Mouse (Mus musculus) neural tube, embryonic 13.5 days (tissue): Measurements from ENCODE around the gene F7. TPM values are rescaled to one million over a fixed set of nuclear protein-coding genes. Genes with fewer than 3 reads are reported as not detected.
"Not testable (repeated sequence)": the region's sequence is repeated elsewhere in the genome, so short reads cannot be mapped to it uniquely, and the experiment has no call there.

Source experiments
- ATAC-seq: fragments of 200-750 bp; cut with Nextera tagmentation; 2 replicates; pipeline ENCODE4 v1.8.0; 2017; ENCODE audit warnings: low read depth, mild to moderate bottlenecking, moderate TSS enrichment, moderate library complexity
- H3K27ac ChIP-seq: fragments of 300-500 bp; sonication (generic); replicated peaks from 2 replicates; pipeline ENCODE4 v1.5.1; 2015; ENCODE audit warnings: moderate library complexity, mild to moderate bottlenecking, inconsistent platforms
- H3K27me3 ChIP-seq: fragments of 300-500 bp; sonication (generic); 2 replicates; pipeline ENCODE4 v1.6.1; 2015; ENCODE audit warnings: mild to moderate bottlenecking, inconsistent platforms
- H3K36me3 ChIP-seq: fragments of 300-500 bp; sonication (generic); 2 replicates; pipeline ENCODE4 v1.6.1; 2015; ENCODE audit warnings: mild to moderate bottlenecking, inconsistent platforms
- H3K4me1 ChIP-seq: fragments of 300-500 bp; sonication (generic); replicated peaks from 2 replicates; pipeline ENCODE4 v1.6.1; 2015; ENCODE audit warnings: inconsistent platforms
- H3K4me2 ChIP-seq: fragments of 300-500 bp; sonication (generic); 2 replicates; pipeline ENCODE4 v1.6.1; 2015; ENCODE audit warnings: inconsistent platforms, mild to moderate bottlenecking, moderate library complexity
- H3K4me3 ChIP-seq: fragments of 300-500 bp; sonication (generic); 2 replicates; pipeline ENCODE4 v1.5.1; 2015; ENCODE audit warnings: mild to moderate bottlenecking, inconsistent platforms
- H3K9ac ChIP-seq: fragments of 300-500 bp; sonication (generic); 2 replicates; pipeline ENCODE4 v1.6.1; 2015; ENCODE audit warnings: moderate library complexity, mild to moderate bottlenecking, inconsistent platforms
- H3K9me3 ChIP-seq: fragments of 300-500 bp; sonication (generic); 2 replicates; pipeline ENCODE4 v1.6.1; 2016; ENCODE audit warnings: inconsistent platforms
- WGBS: fragments of 180-500 bp; shearing (Covaris S2); methylation state at CpG from one replicate; pipeline ENCODE4 v1.1.7; 2015; 5-methylcytosine and 5-hydroxymethylcytosine counted together
- polyA plus RNA-seq: library from polyadenylated mRNA; unstranded; fragments of >200 nt; fragmentation: Nextera tagmentation; extraction: Ambion mirVana; gene quantifications from 2 replicates; pipeline ENCODE4 v1.2.1, GENCODE M21; 2015

F7 gene
- polyA plus RNA-seq, 1 experiment from 2014 or later, result 0.10 TPM

DNA sequence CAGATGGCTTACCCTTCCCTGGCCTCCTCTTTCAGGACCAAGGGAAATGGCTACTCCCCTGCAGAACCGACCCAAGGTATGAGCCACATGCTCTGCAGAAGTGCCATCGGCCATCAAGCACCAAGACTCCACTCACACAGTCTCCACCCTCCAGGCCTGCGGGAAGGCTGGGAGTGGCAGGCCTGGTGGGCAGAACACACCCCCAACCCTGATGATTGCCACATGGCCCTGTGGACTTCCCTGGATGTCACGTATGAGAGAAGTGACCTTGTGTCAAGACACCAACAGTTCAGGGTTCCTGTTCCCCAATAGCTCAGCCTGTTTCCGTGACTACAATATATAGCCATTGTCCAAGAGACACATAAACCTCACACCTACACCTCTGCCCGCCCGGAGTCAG, 11.2 kb downstream of the F7 start, which contains the start of gene F10:
Gene F10 (plus strand): TSS at position 294 of the 400 bp plus-strand sequence.
- H3K9ac ChIP-seq, result no peak within 1 kb of the TSS
- H3K4me3 ChIP-seq, result no peak within 1 kb of the TSS
- WGBS, result 79% methylated on average over 7 of the region's 7 CpGs
- no peak within 1 kb of the TSS for H3K27ac ChIP-seq
- ATAC-seq, result no peak
- H3K4me1 ChIP-seq, result no peaks in the 10 kb centered on the region
- H3K4me2 ChIP-seq, result no peak within 1 kb of the TSS
- H3K9me3 ChIP-seq, result no peaks in the 10 kb centered on the region
- no peaks in the 10 kb centered on the region for H3K36me3 ChIP-seq
- H3K27me3 ChIP-seq, result no peaks in the 10 kb centered on the region

DNA sequence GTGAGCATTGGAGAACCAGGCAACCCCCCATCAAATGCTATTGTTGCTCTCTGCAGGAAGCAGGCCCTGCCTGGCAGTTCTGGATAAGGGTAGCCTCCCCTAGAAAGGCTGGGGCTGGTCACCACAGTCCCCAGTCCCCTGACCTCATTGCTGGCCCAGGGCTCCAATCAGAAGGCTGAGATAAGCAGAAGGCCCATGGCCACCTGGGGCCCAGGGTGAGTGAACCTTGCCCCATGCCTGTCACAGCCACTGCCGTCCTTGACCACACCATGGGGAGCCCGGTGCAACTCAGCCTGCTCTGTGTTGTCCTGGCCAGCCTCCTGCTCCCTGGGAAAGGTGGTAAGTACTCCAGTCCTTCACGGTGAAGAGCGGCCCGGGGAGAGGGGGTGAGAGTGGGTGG, 11.7 kb downstream of the F7 start:
- no peak overlapping the region for H3K9ac ChIP-seq

DNA sequence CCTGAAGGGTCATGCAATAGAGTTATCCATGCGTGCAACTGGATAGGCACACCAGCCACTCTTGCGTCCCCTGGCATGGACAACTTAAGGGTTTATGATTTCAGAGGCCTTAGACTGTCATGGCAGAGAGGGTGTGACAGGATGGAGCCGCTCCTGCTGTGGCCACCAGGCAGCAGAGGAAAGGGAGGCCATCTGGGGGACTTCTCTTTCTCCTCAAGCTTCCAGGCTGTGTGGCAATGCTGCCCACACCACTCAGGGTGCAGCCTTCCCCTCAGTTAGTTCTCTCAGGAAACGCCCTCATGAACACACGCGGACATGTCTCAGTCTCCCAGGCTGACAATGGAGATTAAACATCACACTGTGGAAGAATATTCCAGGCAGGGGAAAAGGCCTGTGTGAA, 13.2 kb downstream of the F7 start:
- no peak for ATAC-seq
- Histone ChIP-seq H3K27ac (no peak overlapping the region), H3K4me3 (no peak overlapping the region), H3K4me1 (no peaks in the 10 kb centered on the region), H3K9me3 (no peaks in the 10 kb centered on the region), H3K27me3 (no peaks in the 10 kb centered on the region), H3K36me3 (no peaks in the 10 kb centered on the region), H3K4me2 (no peak overlapping the region), H3K9ac (no peak overlapping the region)
- 90% methylated on average over 6 of the region's 6 CpGs for whole genome bisulfite sequencing

More for the DNA sequence above, 11.7 kb downstream of the F7 start:
- Histone ChIP-seq H3K36me3 (no peaks in the 10 kb centered on the region), H3K4me3 (no peak overlapping the region), H3K27me3 (no peaks in the 10 kb centered on the region), H3K9me3 (no peaks in the 10 kb centered on the region), H3K27ac (no peak overlapping the region), H3K4me1 (no peaks in the 10 kb centered on the region), H3K4me2 (no peak overlapping the region)
- no peak for ATAC-seq
- WGBS, result 54% methylated on average over 5 of the region's 5 CpGs

DNA sequence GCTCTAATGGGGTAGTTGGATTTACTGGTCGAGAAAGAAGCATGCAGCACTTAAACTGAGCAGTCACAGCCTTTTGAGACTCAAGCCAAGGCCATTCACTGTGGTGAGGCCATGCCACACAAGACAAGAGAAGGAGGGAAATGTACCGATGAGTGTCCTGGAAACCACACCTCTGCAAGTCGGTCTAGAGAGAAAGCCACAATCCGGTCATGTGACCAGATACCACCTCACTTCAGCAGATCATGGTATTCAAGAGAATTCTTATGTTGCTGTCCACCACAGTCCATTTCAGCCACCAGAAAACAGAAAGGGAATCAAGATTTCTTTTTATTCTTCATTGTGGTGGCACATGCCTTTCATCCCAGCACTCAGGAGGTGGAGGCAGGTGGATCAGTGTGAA, 15.6 kb downstream of the F7 start:
- H3K27ac ChIP-seq, result no peak overlapping the region
- H3K4me3 ChIP-seq, result no peak overlapping the region
- no peaks in the 10 kb centered on the region for H3K4me1 ChIP-seq
- ATAC-seq, result no peak
- H3K36me3 ChIP-seq, result no peaks in the 10 kb centered on the region
- H3K9me3 ChIP-seq, result no peaks in the 10 kb centered on the region
- H3K27me3 ChIP-seq, result no peaks in the 10 kb centered on the region
- WGBS, result 92% methylated on average over 4 of the region's 4 CpGs
- H3K9ac ChIP-seq, result no peak overlapping the region
- H3K4me2 ChIP-seq, result no peak overlapping the region

DNA sequence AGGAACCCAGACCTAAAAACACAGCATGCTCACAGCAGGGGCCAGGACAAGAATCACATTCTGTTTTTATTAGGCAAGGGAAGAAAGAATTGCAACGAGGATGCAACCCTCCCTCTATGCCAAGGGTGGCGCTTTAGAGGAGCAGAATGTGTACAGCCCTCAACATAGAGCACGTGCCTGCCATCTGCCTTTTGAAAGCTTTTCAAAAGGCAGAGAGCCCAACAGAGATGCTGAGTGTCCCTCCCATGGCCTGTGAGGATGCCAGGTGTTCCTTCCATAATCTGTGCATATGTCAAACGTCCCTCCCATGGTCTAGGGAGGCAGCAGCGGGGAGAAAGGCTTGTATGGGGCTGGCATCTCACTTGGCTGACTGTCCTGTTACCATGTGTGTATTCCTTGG, 21.8 kb downstream of the F7 start:
- Histone ChIP-seq H3K9ac (no peak overlapping the region), H3K4me3 (no peak overlapping the region), H3K4me2 (no peak overlapping the region), H3K27me3 (no peaks in the 10 kb centered on the region), H3K9me3 (0 out of 2 replicates have a peak, but pooled peaks cover 6% of the 10 kb centered on the region), H3K4me1 (no peaks in the 10 kb centered on the region), H3K27ac (no peak overlapping the region), H3K36me3 (no peaks in the 10 kb centered on the region)
- WGBS, result 53% methylated on average over 5 of the region's 5 CpGs
- no peak for ATAC-seq

DNA sequence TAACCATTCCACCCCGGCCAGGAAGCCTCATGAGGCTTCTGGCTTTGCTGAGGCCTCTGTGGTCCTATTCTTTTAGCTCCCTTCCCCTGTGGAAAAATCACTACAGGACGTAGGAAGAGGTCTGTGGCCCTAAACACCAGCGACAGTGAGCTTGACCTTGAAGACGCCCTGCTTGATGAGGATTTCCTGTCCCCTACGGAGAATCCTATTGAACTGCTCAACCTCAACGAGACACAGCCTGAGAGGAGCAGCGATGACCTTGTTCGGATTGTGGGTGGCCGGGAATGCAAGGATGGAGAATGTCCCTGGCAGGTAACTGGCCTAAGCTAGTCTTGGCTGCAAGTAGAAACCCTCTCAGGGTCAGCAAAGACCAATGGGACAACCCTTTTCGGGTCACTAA, 24.7 kb downstream of the F7 start:
- Histone ChIP-seq H3K4me3 (no peak overlapping the region), H3K4me2 (no peak overlapping the region), H3K27ac (no peak overlapping the region), H3K36me3 (no peaks in the 10 kb centered on the region), H3K9ac (no peak overlapping the region), H3K27me3 (no peaks in the 10 kb centered on the region), H3K9me3 (0 out of 2 replicates have a peak, but pooled peaks cover 6% of the 10 kb centered on the region), H3K4me1 (no peaks in the 10 kb centered on the region)
- 84% methylated on average over 10 of the region's 10 CpGs for WGBS
- no peak for ATAC-seq

DNA sequence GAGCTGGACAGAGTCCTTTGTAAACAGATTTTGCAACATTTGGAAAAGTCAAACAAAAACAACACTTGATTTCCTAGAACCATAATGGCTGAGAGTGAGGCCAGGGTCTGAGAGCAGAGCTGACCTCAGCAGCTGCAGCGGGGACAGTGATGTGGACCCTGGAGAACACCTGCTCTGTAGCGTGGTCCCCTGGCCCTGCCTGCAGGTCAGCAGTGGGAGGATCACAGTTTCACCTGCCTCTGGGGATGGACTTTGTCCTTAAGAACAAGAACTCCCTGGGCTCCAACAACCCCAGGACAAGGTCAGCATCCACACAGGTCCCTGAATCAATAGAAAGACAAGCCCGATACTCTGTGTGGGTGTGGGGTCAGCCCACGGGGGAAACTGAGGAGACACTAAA, 31.5 kb downstream of the F7 start:
- Histone ChIP-seq H3K4me3 (no peak overlapping the region), H3K4me1 (no peaks in the 10 kb centered on the region), H3K36me3 (no peaks in the 10 kb centered on the region), H3K9me3 (no peaks in the 10 kb centered on the region), H3K9ac (no peak overlapping the region), H3K4me2 (no peak overlapping the region), H3K27me3 (no peaks in the 10 kb centered on the region), H3K27ac (no peak overlapping the region)
- 92% methylated on average over 4 of the region's 4 CpGs for WGBS
- no peak for ATAC-seq

DNA sequence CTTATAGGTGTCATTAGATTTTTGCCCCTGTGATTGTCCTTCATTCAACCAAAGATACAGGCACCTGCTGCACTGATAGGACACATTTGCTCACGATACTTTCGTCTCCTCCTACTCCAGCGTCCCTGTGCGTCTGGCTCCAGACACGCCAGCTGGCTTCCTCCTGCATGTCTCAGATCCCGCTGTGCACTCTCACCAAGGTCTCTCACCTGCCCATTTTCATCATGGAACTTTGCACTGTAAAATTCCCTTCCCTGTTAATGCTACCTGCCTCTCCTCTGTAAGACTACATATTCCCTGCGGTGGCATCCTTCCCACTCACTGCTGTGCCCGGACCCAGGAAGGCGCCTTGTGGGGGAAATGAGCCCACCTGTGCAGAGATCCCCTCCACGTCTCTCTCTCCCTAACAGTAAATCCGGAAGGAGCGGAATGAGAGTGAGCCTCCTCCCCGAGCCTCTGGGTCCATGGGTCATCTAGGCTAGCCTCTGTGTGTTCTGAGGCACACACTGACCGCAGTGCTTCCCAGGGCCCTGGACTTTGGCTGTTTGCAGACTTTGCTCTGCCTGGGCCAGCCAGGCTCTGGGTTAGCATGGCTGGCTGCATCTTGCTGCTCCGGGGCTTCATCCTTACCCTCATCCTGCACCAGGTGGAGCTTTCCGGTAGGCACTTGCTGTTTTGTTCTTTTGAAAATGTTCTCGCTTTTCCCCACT, 34.8 kb downstream of the F7 start, which contains the start of gene Proz:
Gene Proz (plus strand): TSS at position 474 of the 710 bp plus-strand sequence.
- H3K4me1 ChIP-seq, result no peaks in the 10 kb centered on the region
- H3K4me2 ChIP-seq, result no peak within 1 kb of the TSS
- no peaks in the 10 kb centered on the region for H3K9me3 ChIP-seq
- no peak within 1 kb of the TSS for H3K4me3 ChIP-seq
- no peaks in the 10 kb centered on the region for H3K27me3 ChIP-seq
- 84% methylated on average over 17 of the region's 17 CpGs for WGBS
- no peak for ATAC-seq
- H3K27ac ChIP-seq, result no peak within 1 kb of the TSS
- no peak within 1 kb of the TSS for H3K9ac ChIP-seq
- H3K36me3 ChIP-seq, result no peaks in the 10 kb centered on the region

DNA sequence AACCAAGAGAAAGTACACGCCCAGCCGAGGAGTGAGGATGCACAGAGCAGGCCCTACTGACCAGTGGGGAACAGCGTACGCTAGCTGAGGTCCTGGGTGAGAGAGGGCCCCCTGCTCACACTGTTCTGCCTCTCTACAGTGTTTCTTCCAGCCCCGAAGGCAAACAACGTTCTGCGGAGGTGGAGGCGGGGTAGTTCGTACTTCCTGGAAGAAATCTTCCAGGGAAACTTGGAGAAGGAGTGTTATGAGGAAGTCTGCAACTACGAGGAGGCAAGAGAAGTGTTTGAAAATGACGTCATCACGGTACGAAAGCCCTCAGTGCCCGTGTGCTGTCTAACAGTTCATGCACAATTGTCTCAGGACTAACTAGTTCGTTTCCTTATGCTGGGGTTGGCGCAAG, 37.3 kb downstream of the F7 start:
- Histone ChIP-seq H3K36me3 (no peaks in the 10 kb centered on the region), H3K4me2 (no peak overlapping the region), H3K27ac (no peak overlapping the region), H3K9ac (no peak overlapping the region), H3K4me3 (no peak overlapping the region), H3K27me3 (no peaks in the 10 kb centered on the region), H3K9me3 (no peaks in the 10 kb centered on the region), H3K4me1 (no peaks in the 10 kb centered on the region)
- no peak for ATAC-seq
- WGBS, result 81% methylated on average over 16 of the region's 16 CpGs

DNA sequence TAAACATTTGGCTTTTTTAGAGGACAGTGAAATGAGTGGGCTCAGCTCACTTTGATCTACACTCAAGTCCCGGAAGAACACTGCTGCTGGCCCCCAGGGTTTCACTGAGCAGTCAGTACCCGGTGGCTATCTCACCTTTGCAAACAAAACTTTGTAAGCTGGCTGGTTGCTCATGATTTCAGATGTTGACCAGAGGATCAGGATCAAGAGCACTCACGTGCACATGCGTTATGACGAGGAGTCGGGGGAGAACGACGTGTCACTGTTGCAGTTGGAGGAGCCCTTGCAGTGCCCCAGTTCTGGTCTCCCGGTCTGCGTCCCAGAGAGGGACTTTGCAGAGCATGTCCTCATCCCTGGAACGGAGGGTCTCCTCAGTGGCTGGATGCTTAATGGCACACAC, 47.4 kb downstream of the F7 start:
- peaks cover 60% of the 10 kb centered on the region for H3K36me3 ChIP-seq
- 97% methylated on average over 11 of the region's 11 CpGs for WGBS

DNA sequence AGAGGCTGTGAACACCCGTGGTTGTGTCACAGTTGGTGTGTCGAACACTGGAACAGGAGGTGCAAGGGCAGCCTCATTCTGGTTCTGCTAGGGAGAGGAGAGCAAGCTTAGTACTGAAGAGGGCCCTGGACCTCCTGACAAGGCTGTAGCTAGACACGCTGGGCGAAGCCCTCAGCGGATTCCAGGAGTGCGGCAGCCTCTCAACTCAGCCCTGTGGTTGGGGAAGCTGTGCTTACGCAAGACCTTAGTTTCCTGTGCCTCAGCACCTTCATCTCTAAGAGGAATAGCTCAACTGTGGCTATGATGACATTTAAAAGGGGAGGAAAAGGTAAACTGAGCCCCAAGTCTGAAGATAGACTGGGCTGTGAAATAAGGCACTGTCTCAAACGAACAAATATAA, 49.2 kb downstream of the F7 start:
- Histone ChIP-seq H3K27ac (no peak overlapping the region), H3K9ac (no peak overlapping the region), H3K4me2 (no peak overlapping the region), H3K27me3 (no peaks in the 10 kb centered on the region), H3K4me1 (no peaks in the 10 kb centered on the region), H3K36me3 (peaks cover 78% of the 10 kb centered on the region), H3K4me3 (no peak overlapping the region), H3K9me3 (no peaks in the 10 kb centered on the region)
- 96% methylated on average over 8 of the region's 8 CpGs for WGBS
- ATAC-seq, result no peak

More for the DNA sequence above, 47.4 kb downstream of the F7 start:
- Histone ChIP-seq H3K9ac (no peak overlapping the region), H3K4me1 (no peaks in the 10 kb centered on the region), H3K27ac (no peak overlapping the region), H3K27me3 (no peaks in the 10 kb centered on the region), H3K4me2 (no peak overlapping the region), H3K9me3 (no peaks in the 10 kb centered on the region), H3K4me3 (no peak overlapping the region)
- ATAC-seq, result no peak

DNA sequence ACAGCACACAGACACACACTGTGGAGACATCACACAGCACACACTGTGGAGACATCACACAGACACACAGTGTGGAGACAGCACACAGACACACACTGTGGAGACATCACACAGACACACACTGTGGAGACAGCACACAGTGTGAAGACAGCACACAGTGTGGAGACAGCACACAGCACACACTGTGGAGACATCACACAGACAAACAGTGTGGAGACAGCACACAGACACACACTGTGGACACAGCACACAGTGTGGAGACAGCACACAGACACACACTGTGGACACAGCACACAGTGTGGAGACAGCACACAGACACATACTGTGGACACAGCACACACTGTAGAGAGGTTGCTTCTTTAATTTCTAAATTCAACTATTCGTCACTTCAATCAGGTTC, 49.7 kb downstream of the F7 start:
- not testable (repeated sequence) for H3K27me3 ChIP-seq, H3K4me3 ChIP-seq, H3K9me3 ChIP-seq, H3K9ac ChIP-seq, H3K4me2 ChIP-seq, H3K4me1 ChIP-seq, H3K27ac ChIP-seq, ATAC-seq
- H3K36me3 ChIP-seq, result peaks cover 83% of the 10 kb centered on the region
- WGBS, result 93% methylated on average over 1 of the region's 1 CpGs

DNA sequence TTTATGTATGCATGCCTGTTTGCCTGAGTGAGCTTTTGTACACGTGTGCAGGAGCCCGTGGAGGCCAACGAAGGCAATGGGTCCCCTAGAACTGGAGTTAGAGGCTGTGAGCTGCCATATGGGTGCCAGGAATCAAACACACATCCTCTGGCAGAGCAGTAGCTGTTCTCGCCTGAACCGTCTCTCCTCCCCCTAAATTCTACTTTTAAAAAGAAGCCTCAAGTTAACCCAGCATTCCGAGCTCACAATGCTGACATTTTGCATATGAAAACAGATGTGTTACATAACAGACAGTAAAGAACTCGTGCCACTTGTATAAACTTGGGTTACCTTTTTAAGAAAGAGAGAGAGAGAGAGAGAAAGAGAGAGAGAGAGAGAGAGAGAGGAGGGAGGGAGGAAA, 51.7 kb downstream of the F7 start:
- H3K27ac ChIP-seq, result no peak overlapping the region
- H3K4me3 ChIP-seq, result no peak overlapping the region
- no peaks in the 10 kb centered on the region for H3K27me3 ChIP-seq
- no peaks in the 10 kb centered on the region for H3K4me1 ChIP-seq
- no peak overlapping the region for H3K9ac ChIP-seq
- ATAC-seq, result no peak
- peaks cover 100% of the 10 kb centered on the region for H3K36me3 ChIP-seq
- WGBS, result 87% methylated on average over 7 of the region's 7 CpGs
- no peak overlapping the region for H3K4me2 ChIP-seq
- no peaks in the 10 kb centered on the region for H3K9me3 ChIP-seq
